Mouse (Mus musculus): ENCODE data around the gene Nup85. TPM values are rescaled to one million over a fixed set of nuclear protein-coding genes. Genes with fewer than 3 reads are reported as not detected.
A peak's percentile ranks its signal among the peaks of the same experiment; 100 is the strongest.

Gene Nup85
- polyA plus RNA-seq, 1 experiment from 2014 or later, result 210 TPM

- H3K4me3 ChIP-seq (ENCODE audit: low read depth, low read length), result no peak overlapping the region
- no peaks in the 10 kb centered on the region for H3K27me3 ChIP-seq (ENCODE audit: control insufficient read depth, insufficient read depth, low read length)
- no peak for ATAC-seq (replicated peaks; ENCODE audit: insufficient number of reproducible peaks, low FRiP score, low TSS enrichment, low read depth)
- no peak overlapping the region for H3K27ac ChIP-seq (replicated peaks; ENCODE audit: low read depth, low read length)
- H3K36me3 ChIP-seq (replicated peaks; ENCODE audit: control insufficient read depth, insufficient read depth, low read depth, low read length), result no peaks in the 10 kb centered on the region
- H3K4me2 ChIP-seq (ENCODE audit: low read depth, low read length), result no peak overlapping the region
- H3K9me3 ChIP-seq (replicated peaks; ENCODE audit: control insufficient read depth, low read length), result no peaks in the 10 kb centered on the region
- no peak overlapping the region for H3K9ac ChIP-seq (replicated peaks; ENCODE audit: low read length)
- 81% methylated on average over 4 of the region's 4 CpGs for WGBS
- no peaks in the 10 kb centered on the region for H3K4me1 ChIP-seq (ENCODE audit: control insufficient read depth, insufficient read depth, low read length)
- DNase-seq (ENCODE audit: low spot score), result no peak
These were observed 20.7 kb upstream of the Nup85 start for GRCm38 (mm10) chr11:115543571-115543970.

GRCm38 (mm10) chr11:115552783-115553182 lies 11.5 kb upstream of the Nup85 start:
- H3K27me3 ChIP-seq (ENCODE audit: control insufficient read depth, insufficient read depth, low read length), result no peaks in the 10 kb centered on the region
- H3K36me3 ChIP-seq (replicated peaks; ENCODE audit: control insufficient read depth, insufficient read depth, low read depth, low read length), result no peaks in the 10 kb centered on the region
- ATAC-seq (replicated peaks; ENCODE audit: insufficient number of reproducible peaks, low FRiP score, low TSS enrichment, low read depth) (no peak), DNase-seq (ENCODE audit: low spot score) (peak; percentile 12)
- H3K4me3 ChIP-seq (ENCODE audit: low read depth, low read length), result no peak overlapping the region
- no peak overlapping the region for H3K27ac ChIP-seq (replicated peaks; ENCODE audit: low read depth, low read length)
- 66% methylated on average over 4 of the region's 4 CpGs for WGBS
- H3K4me1 ChIP-seq (ENCODE audit: control insufficient read depth, insufficient read depth, low read length), result no peaks in the 10 kb centered on the region
- no peak overlapping the region for H3K4me2 ChIP-seq (ENCODE audit: low read depth, low read length)
- H3K9me3 ChIP-seq (replicated peaks; ENCODE audit: control insufficient read depth, low read length), result no peaks in the 10 kb centered on the region
- H3K9ac ChIP-seq (replicated peaks; ENCODE audit: low read length), result no peak overlapping the region

- no peaks in the 10 kb centered on the region for H3K27me3 ChIP-seq (ENCODE audit: control insufficient read depth, insufficient read depth, low read length)
- H3K4me2 ChIP-seq (ENCODE audit: low read depth, low read length), result no peak overlapping the region
- no peak overlapping the region for H3K27ac ChIP-seq (replicated peaks; ENCODE audit: low read depth, low read length)
- H3K36me3 ChIP-seq (replicated peaks; ENCODE audit: control insufficient read depth, insufficient read depth, low read depth, low read length), result no peaks in the 10 kb centered on the region
- ATAC-seq (replicated peaks; ENCODE audit: insufficient number of reproducible peaks, low FRiP score, low TSS enrichment, low read depth), result no peak
- H3K9ac ChIP-seq (replicated peaks; ENCODE audit: low read length), result no peak overlapping the region
- H3K4me1 ChIP-seq (ENCODE audit: control insufficient read depth, insufficient read depth, low read length), result no peaks in the 10 kb centered on the region
- DNase-seq (ENCODE audit: low spot score), result no peak
- WGBS, result 81% methylated on average over 17 of the region's 17 CpGs
- no peak overlapping the region for H3K4me3 ChIP-seq (ENCODE audit: low read depth, low read length)
- no peaks in the 10 kb centered on the region for H3K9me3 ChIP-seq (replicated peaks; ENCODE audit: control insufficient read depth, low read length)
These were observed 8.5 kb upstream of the Nup85 start for GRCm38 (mm10) chr11:115555717-115556116.

GRCm38 (mm10) chr11:115563406-115563805 lies 828 bp upstream of the Nup85 start:
- ATAC-seq (replicated peaks; ENCODE audit: insufficient number of reproducible peaks, low FRiP score, low TSS enrichment, low read depth) (no peak), DNase-seq (ENCODE audit: low spot score) (peak; percentile 15)
- Histone ChIP-seq H3K4me2 (ENCODE audit: low read depth, low read length) (peak overlapping the region; percentile 78; the same call in 1 of the 2 replicates), H3K36me3 (replicated peaks; ENCODE audit: control insufficient read depth, insufficient read depth, low read depth, low read length) (peaks cover 4% of the 10 kb centered on the region), H3K9ac (replicated peaks; ENCODE audit: low read length) (peak overlapping the region; percentile 78), H3K9me3 (replicated peaks; ENCODE audit: control insufficient read depth, low read length) (no peaks in the 10 kb centered on the region), H3K4me3 (ENCODE audit: low read depth, low read length) (peak overlapping the region; percentile 76), H3K27me3 (ENCODE audit: control insufficient read depth, insufficient read depth, low read length) (no peaks in the 10 kb centered on the region), H3K27ac (replicated peaks; ENCODE audit: low read depth, low read length) (no peak overlapping the region), H3K4me1 (ENCODE audit: control insufficient read depth, insufficient read depth, low read length) (peaks cover 3% of the 10 kb centered on the region; the same call in 1 of the 2 replicates)
- 40% methylated on average over 4 of the region's 4 CpGs for WGBS

- no peak overlapping the region for H3K27ac ChIP-seq (replicated peaks; ENCODE audit: low read depth, low read length)
These were observed 727 bp downstream of the Nup85 start for GRCm38 (mm10) chr11:115564961-115565360.

GRCm38 (mm10) chr11:115579080-115579479 lies 14.8 kb downstream of the Nup85 start:
- Histone ChIP-seq H3K4me3 (ENCODE audit: low read depth, low read length) (no peak overlapping the region), H3K4me1 (ENCODE audit: control insufficient read depth, insufficient read depth, low read length) (no peaks in the 10 kb centered on the region), H3K9me3 (replicated peaks; ENCODE audit: control insufficient read depth, low read length) (no peaks in the 10 kb centered on the region), H3K27me3 (ENCODE audit: control insufficient read depth, insufficient read depth, low read length) (no peaks in the 10 kb centered on the region), H3K27ac (replicated peaks; ENCODE audit: low read depth, low read length) (no peak overlapping the region), H3K9ac (replicated peaks; ENCODE audit: low read length) (no peak overlapping the region), H3K4me2 (ENCODE audit: low read depth, low read length) (no peak overlapping the region), H3K36me3 (replicated peaks; ENCODE audit: control insufficient read depth, insufficient read depth, low read depth, low read length) (peaks cover 8% of the 10 kb centered on the region)
- no peak for ATAC-seq (replicated peaks; ENCODE audit: insufficient number of reproducible peaks, low FRiP score, low TSS enrichment, low read depth)
- no peak for DNase-seq (ENCODE audit: low spot score)

More at GRCm38 (mm10) chr11:115564961-115565360, 727 bp downstream of the Nup85 start:
- peaks cover 7% of the 10 kb centered on the region for H3K36me3 ChIP-seq (replicated peaks; ENCODE audit: control insufficient read depth, insufficient read depth, low read depth, low read length)
- peaks cover 3% of the 10 kb centered on the region; the same call in 1 of the 2 replicates for H3K4me1 ChIP-seq (ENCODE audit: control insufficient read depth, insufficient read depth, low read length)
- peak overlapping the region; percentile 78 for H3K4me2 ChIP-seq (ENCODE audit: low read depth, low read length)
- 20% methylated on average over 7 of the region's 7 CpGs for WGBS
- DNase-seq (ENCODE audit: low spot score) (no peak), ATAC-seq (replicated peaks; ENCODE audit: insufficient number of reproducible peaks, low FRiP score, low TSS enrichment, low read depth) (no peak)
- H3K9ac ChIP-seq (replicated peaks; ENCODE audit: low read length), result peak overlapping the region; percentile 78
- H3K4me3 ChIP-seq (ENCODE audit: low read depth, low read length), result peak overlapping the region; percentile 76
- no peaks in the 10 kb centered on the region for H3K9me3 ChIP-seq (replicated peaks; ENCODE audit: control insufficient read depth, low read length)
- no peaks in the 10 kb centered on the region for H3K27me3 ChIP-seq (ENCODE audit: control insufficient read depth, insufficient read depth, low read length)

- H3K36me3 ChIP-seq (replicated peaks; ENCODE audit: control insufficient read depth, insufficient read depth, low read depth, low read length), result peaks cover 27% of the 10 kb centered on the region
- ATAC-seq (replicated peaks; ENCODE audit: insufficient number of reproducible peaks, low FRiP score, low TSS enrichment, low read depth) (no peak), DNase-seq (ENCODE audit: low spot score) (no peak)
- no peaks in the 10 kb centered on the region for H3K27me3 ChIP-seq (ENCODE audit: control insufficient read depth, insufficient read depth, low read length)
- no peak overlapping the region for H3K4me3 ChIP-seq (ENCODE audit: low read depth, low read length)
- no peaks in the 10 kb centered on the region for H3K4me1 ChIP-seq (ENCODE audit: control insufficient read depth, insufficient read depth, low read length)
- no peaks in the 10 kb centered on the region for H3K9me3 ChIP-seq (replicated peaks; ENCODE audit: control insufficient read depth, low read length)
- no peak overlapping the region for H3K4me2 ChIP-seq (ENCODE audit: low read depth, low read length)
- no peak overlapping the region for H3K27ac ChIP-seq (replicated peaks; ENCODE audit: low read depth, low read length)
- 86% methylated on average over 10 of the region's 10 CpGs for WGBS
- no peak overlapping the region for H3K9ac ChIP-seq (replicated peaks; ENCODE audit: low read length)
These were observed 18.8 kb downstream of the Nup85 start for GRCm38 (mm10) chr11:115582913-115583606.

GRCm38 (mm10) chr11:115584376-115585073 lies 20.3 kb downstream of the Nup85 start:
- H3K4me3 ChIP-seq (ENCODE audit: low read depth, low read length), result no peak overlapping the region
- DNase-seq (ENCODE audit: low spot score) (no peak), ATAC-seq (replicated peaks; ENCODE audit: insufficient number of reproducible peaks, low FRiP score, low TSS enrichment, low read depth) (no peak)
- 90% methylated on average over 10 of the region's 10 CpGs for WGBS
- no peak overlapping the region for H3K27ac ChIP-seq (replicated peaks; ENCODE audit: low read depth, low read length)
- no peaks in the 10 kb centered on the region for H3K4me1 ChIP-seq (ENCODE audit: control insufficient read depth, insufficient read depth, low read length)
- H3K4me2 ChIP-seq (ENCODE audit: low read depth, low read length), result no peak overlapping the region
- H3K27me3 ChIP-seq (ENCODE audit: control insufficient read depth, insufficient read depth, low read length), result no peaks in the 10 kb centered on the region
- H3K9ac ChIP-seq (replicated peaks; ENCODE audit: low read length), result no peak overlapping the region
- H3K36me3 ChIP-seq (replicated peaks; ENCODE audit: control insufficient read depth, insufficient read depth, low read depth, low read length), result peaks cover 30% of the 10 kb centered on the region
- no peaks in the 10 kb centered on the region for H3K9me3 ChIP-seq (replicated peaks; ENCODE audit: control insufficient read depth, low read length)

All from embryonic facial prominence, embryonic 11.5 days (tissue).